Mouse (Mus musculus) ZHBTc4 (cell line): ENCODE measurements around the gene Them7.

Experiments
- DNase-seq: peaks from one replicate; pipeline ENCODE4 v3.0.0-alpha.2; 2011; ENCODE audit warnings: low read depth, low spot score

Them7 gene

GRCm38 (mm10) chr2:105234278-105234677 is 10.2 kb downstream of the Them7 start:
- DNase-seq: no peak

- no peak for DNase-seq
These were observed 11.4 kb downstream of the Them7 start for GRCm38 (mm10) chr2:105235380-105236115.

GRCm38 (mm10) chr2:105237424-105237823 is 13.3 kb downstream of the Them7 start:
- no peak for DNase-seq

GRCm38 (mm10) chr2:105237841-105238240 is 13.7 kb downstream of the Them7 start:
- DNase-seq: no peak

- peak; percentile 71 for DNase-seq
These were observed 14.7 kb downstream of the Them7 start for GRCm38 (mm10) chr2:105238775-105239174.

DNA sequence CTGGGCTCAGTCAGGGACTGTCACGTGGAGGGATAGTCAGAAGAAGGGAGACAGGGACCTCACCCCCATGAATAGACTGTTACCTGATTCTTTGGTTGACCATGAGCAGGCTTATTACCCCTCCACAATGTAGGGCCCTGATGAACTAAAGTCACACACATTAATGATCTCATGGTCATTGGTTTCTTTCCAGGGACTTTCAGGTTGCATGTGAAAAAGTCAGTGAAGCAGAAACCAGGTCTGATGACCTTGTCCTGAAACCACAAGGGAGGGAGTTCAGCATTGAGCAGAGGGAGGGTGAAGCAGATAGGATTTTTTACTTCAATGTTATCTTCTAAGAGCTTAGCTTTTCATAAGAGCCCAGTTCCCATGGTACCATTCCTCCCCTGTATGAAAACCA is 16.5 kb downstream of the Them7 start:
- no peak for DNase-seq

GRCm38 (mm10) chr2:105242940-105243339 is 18.8 kb downstream of the Them7 start:
- DNase-seq: no peak

GRCm38 (mm10) chr2:105244733-105245132 is 20.6 kb downstream of the Them7 start:
- no peak for DNase-seq

GRCm38 (mm10) chr2:105251978-105252377 is 27.9 kb downstream of the Them7 start:
- DNase-seq: peak; percentile 55

DNA sequence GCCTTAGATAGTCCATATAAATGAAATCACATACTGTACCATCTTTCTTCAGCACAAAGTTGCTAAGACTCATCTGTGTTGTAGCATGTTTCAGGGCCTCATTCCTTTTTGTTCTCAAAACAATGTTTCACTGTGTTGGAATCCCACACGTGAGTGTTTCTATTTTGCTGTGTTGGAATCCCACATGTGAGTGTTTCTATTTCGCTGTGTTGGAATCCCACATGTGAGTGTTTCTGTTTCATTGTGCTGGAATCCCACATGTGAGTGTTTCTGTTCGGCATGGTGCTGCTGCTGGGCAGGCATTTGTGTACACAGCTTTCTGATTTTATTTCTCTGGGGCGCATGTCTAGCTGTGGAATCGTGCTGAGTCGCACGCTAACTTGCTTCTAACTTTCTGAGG is 28.7 kb downstream of the Them7 start:
- no peak for DNase-seq

DNA sequence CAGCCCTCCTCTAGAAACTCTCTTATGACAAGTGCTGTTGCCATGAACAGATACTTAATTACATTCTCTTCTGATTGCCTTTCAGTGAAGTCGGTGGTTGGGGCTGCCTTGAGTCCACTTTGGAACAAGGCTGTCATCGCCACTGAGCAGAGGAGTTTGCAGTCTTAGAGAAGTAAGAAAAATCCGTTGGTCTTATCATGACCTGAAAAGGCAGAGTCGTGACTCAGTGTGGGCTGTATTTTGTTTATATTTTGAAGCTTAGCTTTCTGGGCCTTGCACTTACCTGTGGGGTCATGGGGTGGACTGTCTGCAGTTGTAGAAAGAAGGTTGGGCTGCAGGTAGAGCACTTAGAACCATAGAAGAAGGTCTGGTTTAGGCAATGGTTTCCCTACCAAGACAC is 31.3 kb downstream of the Them7 start:
- DNase-seq: no peak

DNA sequence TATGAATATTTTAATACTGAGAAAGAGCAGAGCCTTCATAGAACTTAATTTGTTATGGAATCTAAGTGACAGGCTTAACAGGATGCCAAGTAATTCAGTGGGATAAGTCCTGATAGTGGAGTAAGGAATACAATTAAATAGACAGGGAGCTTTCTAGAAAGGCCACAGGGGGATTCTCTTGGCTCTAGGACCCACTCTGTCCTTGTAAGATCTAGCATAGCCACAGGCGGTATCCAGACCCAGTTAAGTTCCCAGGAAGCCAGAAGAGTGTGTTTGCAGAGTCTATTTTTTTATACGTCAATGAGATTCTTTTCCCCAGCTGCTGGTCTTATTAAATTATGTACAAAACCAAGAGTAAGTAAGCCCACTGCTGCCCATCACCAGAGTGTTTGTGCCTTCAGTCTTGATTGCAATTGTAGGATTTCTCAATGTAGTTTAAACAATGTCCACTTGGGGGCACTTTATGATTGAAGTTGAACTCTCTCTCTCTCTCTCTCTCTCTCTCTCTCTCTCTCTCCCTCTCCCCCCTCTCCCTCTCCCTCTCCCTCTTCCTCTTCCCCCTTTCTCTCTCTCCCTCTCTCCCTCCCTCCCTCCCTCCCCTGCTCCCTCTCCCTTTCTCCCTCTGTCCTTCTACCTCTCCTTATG is 32.4 kb downstream of the Them7 start:
- no peak for DNase-seq

- no peak for DNase-seq
These were observed 33.3 kb downstream of the Them7 start for GRCm38 (mm10) chr2:105257376-105257775.

DNA sequence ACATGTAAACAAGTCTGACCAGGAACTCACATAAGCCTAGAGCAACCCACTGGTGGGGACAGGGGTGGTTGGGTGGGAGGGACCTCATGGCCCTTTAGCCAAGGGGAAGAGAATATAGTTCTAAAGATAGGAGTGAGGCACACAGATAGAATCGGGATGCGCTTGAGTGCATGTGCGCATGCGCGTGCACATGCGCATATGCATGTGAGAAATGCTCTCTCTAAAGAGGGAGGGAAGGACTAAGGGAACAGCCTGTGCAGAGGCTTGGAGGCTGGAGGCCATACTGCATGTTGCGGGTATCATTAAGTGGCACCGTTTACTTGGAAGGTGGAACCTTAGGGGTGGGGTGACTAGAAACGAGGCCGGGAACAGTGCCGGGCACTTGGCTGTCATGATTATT is 37.2 kb downstream of the Them7 start:
- peak; percentile 43 for DNase-seq

DNA sequence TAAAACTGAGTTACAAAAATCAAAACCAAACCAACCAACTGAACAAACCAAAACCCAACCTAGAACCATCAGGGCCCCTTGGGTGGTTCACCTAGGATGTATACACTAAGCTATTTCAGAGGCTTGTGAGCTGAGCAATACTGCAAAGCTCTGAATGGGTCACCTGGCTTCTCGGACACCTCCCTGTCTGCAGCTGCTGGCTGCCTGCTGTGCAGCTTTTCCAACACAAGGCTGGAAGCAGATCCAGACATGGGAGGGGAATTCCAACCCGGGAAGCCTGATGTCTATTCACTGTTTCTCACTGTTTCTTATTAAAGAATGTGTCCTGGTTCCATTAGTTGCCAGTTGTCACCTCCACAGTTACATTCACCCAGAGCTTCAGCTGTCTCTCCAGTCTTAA is 39.1 kb downstream of the Them7 start:
- DNase-seq: peak; percentile 81

DNA sequence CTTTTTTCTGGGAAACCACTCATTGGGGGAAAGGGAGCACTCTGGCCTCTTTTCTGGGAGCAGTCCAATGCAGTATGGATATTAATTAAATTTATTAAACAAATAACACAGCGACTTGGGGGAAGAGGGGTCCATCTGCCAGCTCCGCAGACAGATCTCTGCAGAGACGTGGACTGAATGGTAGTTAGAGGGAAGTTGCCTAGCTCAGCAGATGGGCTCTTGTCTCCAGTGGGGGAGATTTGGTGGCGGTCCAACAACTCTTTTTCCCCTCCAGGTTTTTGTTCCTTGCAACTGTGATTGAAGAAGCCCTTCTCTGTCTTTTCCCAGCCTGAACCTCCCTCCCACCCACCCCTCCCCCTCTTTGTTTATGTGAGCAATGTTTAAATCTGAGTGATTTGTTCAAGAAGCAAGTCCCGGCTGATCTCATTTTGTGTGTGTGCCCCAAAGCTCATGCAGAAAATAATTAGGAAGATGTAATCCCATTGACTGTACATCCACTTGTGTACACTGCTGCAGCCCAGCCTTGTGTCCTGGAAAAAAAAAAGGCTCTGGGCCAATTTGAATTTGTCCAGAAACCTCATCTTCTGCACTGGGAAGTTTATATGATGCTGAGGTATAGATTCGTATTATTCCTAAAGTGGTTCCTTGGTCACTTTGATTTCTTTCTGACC is 58.4 kb downstream of the Them7 start:
- DNase-seq: no peak

DNA sequence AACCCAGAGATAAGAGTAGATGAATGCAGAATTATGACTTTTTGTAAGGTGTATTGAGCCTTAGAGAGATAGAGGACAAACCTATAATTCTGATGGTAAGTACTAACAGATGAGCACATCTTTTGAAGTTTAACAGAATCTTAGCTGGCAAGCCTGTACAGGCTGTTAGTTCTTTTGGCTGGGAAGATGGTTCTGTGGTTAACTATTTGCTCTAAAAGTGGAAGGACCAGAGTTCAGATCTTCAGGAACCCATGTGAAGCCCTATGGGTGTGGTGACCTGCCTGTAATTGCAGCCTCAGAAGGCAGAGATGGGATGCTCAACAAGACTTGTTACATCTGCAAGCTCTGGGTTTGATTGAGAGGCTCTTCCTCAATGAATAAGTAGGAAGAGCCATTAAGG is 59.7 kb downstream of the Them7 start:
- no peak for DNase-seq

DNA sequence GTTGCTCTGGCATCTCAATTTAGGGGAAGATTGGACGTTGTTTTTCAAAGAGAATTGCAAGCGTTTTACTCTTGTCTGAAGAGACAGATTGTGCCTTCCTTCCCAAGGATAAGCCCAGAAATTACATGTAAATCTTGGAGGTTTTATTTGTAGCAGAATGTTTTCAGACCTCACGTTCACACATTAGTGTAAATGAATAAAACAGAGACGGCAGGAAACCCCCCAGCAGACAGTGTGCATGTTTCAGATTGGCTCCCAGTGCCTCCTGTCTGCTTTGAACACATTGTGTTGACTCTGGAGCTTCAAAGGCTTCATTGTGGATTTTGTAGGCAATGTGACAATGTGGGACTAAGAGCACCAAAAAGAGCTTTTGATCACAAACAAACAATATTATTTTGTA is 60.7 kb downstream of the Them7 start:
- no peak for DNase-seq

DNA sequence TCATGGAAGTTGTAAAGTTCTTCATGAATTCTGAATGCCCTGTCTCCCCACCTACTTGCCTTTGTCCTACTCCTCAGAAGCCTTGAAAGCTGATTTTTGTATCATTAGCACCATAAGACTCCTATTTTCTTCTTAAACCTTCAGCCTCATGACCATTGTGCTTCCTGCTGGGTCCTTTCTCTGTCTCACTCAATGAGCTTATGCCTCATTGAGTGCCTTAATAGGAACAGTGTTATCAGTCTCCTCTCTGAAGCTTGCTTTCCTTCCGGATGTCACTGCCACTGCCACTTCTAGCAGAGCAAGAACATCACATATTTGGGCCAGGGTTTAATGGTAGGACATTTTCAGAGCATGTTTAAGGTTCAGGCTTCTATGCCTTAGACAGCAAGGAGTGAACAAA is 71.7 kb downstream of the Them7 start:
- DNase-seq: peak; percentile 13

DNA sequence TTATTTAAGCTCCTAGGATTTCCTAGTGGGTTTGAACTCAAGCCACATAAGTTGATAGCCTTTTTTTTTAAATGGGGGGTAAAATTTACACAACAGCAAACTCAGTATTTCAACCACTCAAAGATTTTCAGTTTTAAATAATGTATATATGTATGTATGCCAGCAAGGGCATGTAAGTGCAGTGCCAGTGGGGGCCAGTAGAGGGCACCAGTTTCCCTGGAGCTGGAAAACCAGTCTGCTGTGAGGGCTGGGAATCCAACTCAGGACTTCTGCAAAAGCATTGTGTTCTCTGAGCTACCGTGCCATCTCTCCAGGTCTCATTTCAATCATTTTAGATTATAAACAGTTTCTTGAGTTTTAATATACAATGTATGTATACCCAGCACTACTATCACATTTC is 74.8 kb downstream of the Them7 start:
- peak; percentile 70 for DNase-seq

- no peak for DNase-seq
These were observed 77.0 kb downstream of the Them7 start for GRCm38 (mm10) chr2:105301082-105301481.

DNA sequence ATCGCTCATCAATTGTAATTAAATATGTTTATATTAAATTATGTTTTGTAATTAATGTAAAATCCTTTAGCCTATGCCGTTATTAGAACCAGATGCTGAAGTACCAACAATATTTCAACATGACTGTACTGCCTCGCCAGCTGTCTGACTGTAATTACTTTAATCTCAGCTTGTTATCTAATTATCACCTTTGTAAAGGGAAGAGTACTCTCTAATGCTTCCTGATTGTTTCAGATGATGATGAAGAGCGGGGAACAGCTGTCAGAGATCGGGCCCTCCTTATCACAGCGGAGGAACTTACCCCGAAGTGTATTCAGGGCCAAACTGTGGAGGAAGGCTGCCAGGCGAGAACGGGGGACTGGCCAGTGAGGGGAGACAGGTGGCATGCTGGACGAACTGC is 77.4 kb downstream of the Them7 start:
- no peak for DNase-seq

DNA sequence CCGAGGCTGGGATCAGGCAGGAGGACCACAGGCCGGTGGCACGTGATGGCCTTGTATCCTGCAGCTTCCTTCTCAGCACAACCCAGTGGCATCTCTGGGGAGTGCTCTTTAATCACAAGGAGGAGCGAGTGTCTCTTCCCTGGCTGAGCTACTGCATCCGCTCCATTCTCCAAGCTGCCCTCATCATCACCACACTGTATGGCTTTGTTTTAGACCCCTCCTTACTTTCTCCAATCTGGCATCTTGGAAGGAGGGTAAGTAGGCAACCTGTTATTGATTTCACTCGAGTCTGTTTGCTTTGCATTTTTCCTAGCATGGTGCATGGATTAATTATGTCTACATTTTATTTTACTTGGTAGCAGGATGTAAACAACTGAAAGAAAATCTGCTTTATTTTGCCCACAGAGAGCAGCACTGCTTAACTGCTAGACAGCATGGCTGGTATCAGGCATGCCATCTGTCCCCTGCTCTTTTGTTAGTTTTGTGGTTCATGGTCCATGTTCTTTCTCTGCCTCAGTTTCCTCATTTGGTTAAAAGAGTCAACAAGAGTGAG is 79.9 kb downstream of the Them7 start:
- no peak for DNase-seq
